Mouse (Mus musculus) embryonic facial prominence, embryonic 14.5 days (tissue): ENCODE measurements at regions not wholly inside any gene's neighbourhood (a gene's known extent, or its start where the extent isn't known, plus 50 kb on each side); places are given as distances from the start of the nearest gene placed in this dataset.
"Not testable (repeated sequence)": the region's sequence is repeated elsewhere in the genome, so short reads cannot be mapped to it uniquely, and the experiment has no call there.

Experiments
- ATAC-seq: fragments of 200-750 bp; cut with Nextera tagmentation; 2 replicates; pipeline ENCODE4 v1.8.0; 2017; ENCODE audit warnings: low read depth, moderate number of reproducible peaks, moderate TSS enrichment
- DNase-seq: peaks from one replicate; pipeline ENCODE4 v3.0.0-alpha.2; 2015; ENCODE audit warnings: low spot score
- H3K27ac ChIP-seq: fragments of 300-500 bp; sonication (generic); replicated peaks from 2 replicates; pipeline ENCODE4 v1.5.1; 2014; ENCODE audit warnings: low read depth, mild to moderate bottlenecking, low read length, moderate library complexity
- H3K27me3 ChIP-seq: fragments of 300-500 bp; sonication (generic); replicated peaks from 2 replicates; pipeline ENCODE4 v1.6.1; 2014; ENCODE audit warnings: low read length; ENCODE audit not compliant: control insufficient read depth, insufficient read depth
- H3K36me3 ChIP-seq: fragments of 300-500 bp; sonication (generic); 2 replicates; pipeline ENCODE4 v1.6.1; 2014; ENCODE audit warnings: low read length, mixed read lengths; ENCODE audit not compliant: control insufficient read depth, insufficient read depth
- H3K4me1 ChIP-seq: fragments of 300-500 bp; sonication (generic); 2 replicates; pipeline ENCODE4 v1.6.1; 2014; ENCODE audit warnings: antibody characterized with exemption, low read length; ENCODE audit not compliant: control insufficient read depth, insufficient read depth
- H3K4me2 ChIP-seq: fragments of 300-500 bp; sonication (generic); 2 replicates; pipeline ENCODE4 v1.6.1; 2014; ENCODE audit warnings: low read depth, mild to moderate bottlenecking, low read length, moderate library complexity, mixed read lengths
- H3K4me3 ChIP-seq: fragments of 300-500 bp; sonication (generic); 2 replicates; pipeline ENCODE4 v1.5.1; 2014; ENCODE audit warnings: low read depth, mild to moderate bottlenecking, low read length
- H3K9ac ChIP-seq: fragments of 300-500 bp; sonication (generic); 2 replicates; pipeline ENCODE4 v1.6.1; 2014; ENCODE audit warnings: low read depth, mild to moderate bottlenecking, low read length, moderate library complexity, mixed read lengths
- H3K9me3 ChIP-seq: fragments of 300-500 bp; sonication (generic); 2 replicates; pipeline ENCODE4 v1.6.1; 2016; ENCODE audit warnings: low read length; ENCODE audit not compliant: control insufficient read depth
- WGBS: fragments of 180-500 bp; shearing (Covaris S2); extraction: QIAGEN DNeasy Blood & Tissue Kit; methylation state at CpG from one replicate; pipeline ENCODE4 v1.1.7; 2014; 5-methylcytosine and 5-hydroxymethylcytosine counted together

- ATAC-seq (no peak), DNase-seq (no peak)
- Histone ChIP-seq H3K36me3 (no peaks in the 10 kb centered on the region), H3K9me3 (no peaks in the 10 kb centered on the region), H3K4me3 (no peak overlapping the region), H3K4me2 (no peak overlapping the region), H3K27ac (no peak overlapping the region), H3K27me3 (no peaks in the 10 kb centered on the region), H3K4me1 (no peaks in the 10 kb centered on the region), H3K9ac (no peak overlapping the region)
- 89% methylated on average over 9 of the region's 9 CpGs for WGBS
These were observed 66.9 kb downstream of the Twistnb start for GRCm38 (mm10) chr12:33496306-33496705.

GRCm38 (mm10) chr12:33497319-33497892 lies 68.0 kb downstream of the Twistnb start:
- no peak for ATAC-seq
- no peaks in the 10 kb centered on the region for H3K9me3 ChIP-seq
- DNase-seq: peak; percentile 55
- no peak overlapping the region; the same call in 1 of the 2 replicates for H3K4me2 ChIP-seq
- no peaks in the 10 kb centered on the region for H3K36me3 ChIP-seq
- no peak overlapping the region for H3K9ac ChIP-seq
- H3K27me3 ChIP-seq: no peaks in the 10 kb centered on the region
- H3K4me3 ChIP-seq: no peak overlapping the region
- H3K27ac ChIP-seq: no peak overlapping the region
- 60% methylated on average over 11 of the region's 11 CpGs for WGBS
- no peaks in the 10 kb centered on the region for H3K4me1 ChIP-seq

GRCm38 (mm10) chr12:33541566-33541965 lies 112.1 kb downstream of the Twistnb start:
- Histone ChIP-seq H3K27me3 (no peaks in the 10 kb centered on the region), H3K9ac (no peak overlapping the region), H3K4me2 (no peak overlapping the region), H3K9me3 (no peaks in the 10 kb centered on the region), H3K4me1 (no peaks in the 10 kb centered on the region), H3K4me3 (no peak overlapping the region), H3K36me3 (no peaks in the 10 kb centered on the region), H3K27ac (no peak overlapping the region)
- ATAC-seq (no peak), DNase-seq (no peak)
- 96% methylated on average over 7 of the region's 7 CpGs for WGBS

GRCm38 (mm10) chr12:33551660-33552059 lies 122.2 kb downstream of the Twistnb start:
- H3K9me3 ChIP-seq: not testable (repeated sequence)
- WGBS: 51% methylated on average over 7 of the region's 7 CpGs

GRCm38 (mm10) chr12:33552231-33552630 lies 122.8 kb downstream of the Twistnb start:
- 90% methylated on average over 3 of the region's 3 CpGs for WGBS

More at GRCm38 (mm10) chr12:33551660-33552059, 122.2 kb downstream of the Twistnb start:
- H3K4me3 ChIP-seq, H3K9ac ChIP-seq, H3K36me3 ChIP-seq, H3K4me2 ChIP-seq, H3K27ac ChIP-seq, DNase-seq, H3K27me3 ChIP-seq, ATAC-seq: not testable (repeated sequence)
- peaks cover 14% of the 10 kb centered on the region; the same call in 1 of the 2 replicates for H3K4me1 ChIP-seq

GRCm38 (mm10) chr12:33552651-33553050 lies 123.2 kb downstream of the Twistnb start:
- Histone ChIP-seq H3K4me1 (peaks cover 14% of the 10 kb centered on the region; the same call in 1 of the 2 replicates), H3K9me3 (no peaks in the 10 kb centered on the region), H3K9ac (no peak overlapping the region), H3K27ac (no peak overlapping the region), H3K36me3 (no peaks in the 10 kb centered on the region), H3K4me3 (no peak overlapping the region), H3K27me3 (no peaks in the 10 kb centered on the region), H3K4me2 (no peak overlapping the region)
- no peak for ATAC-seq
- no peak for DNase-seq
- WGBS: 80% methylated on average over 5 of the region's 5 CpGs

More at GRCm38 (mm10) chr12:33552231-33552630, 122.8 kb downstream of the Twistnb start:
- H3K27me3 ChIP-seq: no peaks in the 10 kb centered on the region
- H3K4me1 ChIP-seq: peaks cover 14% of the 10 kb centered on the region; the same call in 1 of the 2 replicates
- ATAC-seq (no peak), DNase-seq (no peak)
- H3K9me3 ChIP-seq: no peaks in the 10 kb centered on the region
- no peak overlapping the region for H3K4me2 ChIP-seq
- H3K36me3 ChIP-seq: no peaks in the 10 kb centered on the region
- H3K27ac ChIP-seq: no peak overlapping the region
- no peak overlapping the region for H3K9ac ChIP-seq
- H3K4me3 ChIP-seq: no peak overlapping the region

GRCm38 (mm10) chr12:33553731-33554130 lies 124.3 kb downstream of the Twistnb start:
- DNase-seq: peak; percentile 79
- Histone ChIP-seq H3K4me3 (no peak overlapping the region), H3K27ac (no peak overlapping the region), H3K27me3 (no peaks in the 10 kb centered on the region), H3K4me2 (no peak overlapping the region), H3K36me3 (no peaks in the 10 kb centered on the region), H3K9ac (no peak overlapping the region), H3K9me3 (no peaks in the 10 kb centered on the region), H3K4me1 (peaks cover 14% of the 10 kb centered on the region; the same call in 1 of the 2 replicates)
- 12% methylated on average over 4 of the region's 4 CpGs for WGBS
- peak; percentile 84 for ATAC-seq

GRCm38 (mm10) chr12:33561141-33561540 lies 131.7 kb downstream of the Twistnb start:
- Histone ChIP-seq H3K4me2 (no peak overlapping the region), H3K27me3 (no peaks in the 10 kb centered on the region), H3K9me3 (no peaks in the 10 kb centered on the region), H3K4me1 (no peaks in the 10 kb centered on the region), H3K27ac (no peak overlapping the region), H3K9ac (no peak overlapping the region), H3K4me3 (no peak overlapping the region), H3K36me3 (no peaks in the 10 kb centered on the region)
- no peak for ATAC-seq
- 55% methylated on average over 7 of the region's 7 CpGs for WGBS
- no peak for DNase-seq

- WGBS: 72% methylated on average over 6 of the region's 6 CpGs
- no peaks in the 10 kb centered on the region for H3K4me1 ChIP-seq
- ATAC-seq: no peak
- no peak for DNase-seq
- H3K9me3 ChIP-seq: no peaks in the 10 kb centered on the region
- no peaks in the 10 kb centered on the region for H3K27me3 ChIP-seq
- no peak overlapping the region for H3K27ac ChIP-seq
- H3K4me3 ChIP-seq: no peak overlapping the region
- no peaks in the 10 kb centered on the region for H3K36me3 ChIP-seq
- H3K4me2 ChIP-seq: no peak overlapping the region
- no peak overlapping the region for H3K9ac ChIP-seq
These were observed 148.5 kb downstream of the Twistnb start for GRCm38 (mm10) chr12:33577877-33578428.
